Mouse (Mus musculus): ENCODE data around the gene Galr3. TPM values are rescaled to one million over a fixed set of nuclear protein-coding genes. Genes with fewer than 3 reads are reported as not detected.
"Not testable (repeated sequence)": the region's sequence is repeated elsewhere in the genome, so short reads cannot be mapped to it uniquely, and the experiment has no call there.

Gene Galr3
- total RNA-seq (2021), result under 1 TPM; 0.53 to 0.55 TPM

- intact Hi-C loops (cut with DNase I), result no loop called here
- no peak for DNase-seq (ENCODE audit: low spot score in 2 of 2)
Observed at GRCm38 (mm10) chr15:79041585-79041984, at the start of gene Galr3. Galr3 (plus strand) TSS chr15:79041885.

DNA sequence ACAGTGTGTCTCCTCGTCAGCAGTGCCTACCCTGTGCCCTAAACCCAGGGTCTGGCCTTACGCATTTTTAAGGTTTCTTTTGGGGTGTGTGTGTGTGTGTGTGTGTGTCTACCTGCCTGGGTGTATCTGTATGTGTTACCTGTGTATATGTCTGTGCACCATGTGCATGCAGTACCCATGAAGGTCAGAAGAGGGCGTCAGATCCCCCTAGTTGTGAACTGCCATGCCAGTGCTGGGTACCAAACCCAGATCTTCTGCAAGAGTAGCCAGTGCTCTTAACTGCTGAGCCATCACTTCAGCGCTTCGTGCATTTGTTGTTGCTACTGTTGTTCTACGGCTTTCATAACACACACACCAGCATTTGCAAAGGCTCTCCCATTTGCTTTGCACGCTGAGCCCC is 49.5 kb upstream of the Galr3 start:
- intact Hi-C loops (cut with DNase I), result no loop called here
- DNase-seq (ENCODE audit: low spot score in 2 of 2), result no peak

GRCm38 (mm10) chr15:78992925-78993324 is 48.8 kb upstream of the Galr3 start:
- intact Hi-C loops (cut with DNase I), result no loop called here
- no peak for DNase-seq (ENCODE audit: low spot score in 2 of 2)

DNA sequence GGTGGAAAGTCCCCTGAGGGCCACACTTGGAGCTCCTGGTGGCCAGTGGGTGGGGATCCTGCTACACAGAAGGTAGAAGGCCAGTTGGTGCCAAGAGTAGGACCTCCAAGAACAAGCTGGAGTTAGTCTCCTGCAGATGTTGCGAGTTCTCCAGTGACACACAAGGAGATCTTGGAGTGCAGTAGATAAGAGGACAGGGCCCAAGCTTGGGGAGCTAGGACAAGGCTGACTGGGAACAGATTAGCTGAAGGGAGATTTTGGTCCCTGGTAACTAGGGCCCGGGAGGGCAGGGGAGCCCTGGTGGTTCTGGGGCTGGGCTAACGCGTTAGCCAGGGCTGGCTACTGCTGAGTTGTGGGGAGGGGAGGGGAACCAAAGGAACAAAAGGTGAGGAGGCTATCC is 45.8 kb upstream of the Galr3 start:
- intact Hi-C loops (cut with DNase I), result no loop called here
- DNase-seq (ENCODE audit: low spot score in 2 of 2), result no peak

DNA sequence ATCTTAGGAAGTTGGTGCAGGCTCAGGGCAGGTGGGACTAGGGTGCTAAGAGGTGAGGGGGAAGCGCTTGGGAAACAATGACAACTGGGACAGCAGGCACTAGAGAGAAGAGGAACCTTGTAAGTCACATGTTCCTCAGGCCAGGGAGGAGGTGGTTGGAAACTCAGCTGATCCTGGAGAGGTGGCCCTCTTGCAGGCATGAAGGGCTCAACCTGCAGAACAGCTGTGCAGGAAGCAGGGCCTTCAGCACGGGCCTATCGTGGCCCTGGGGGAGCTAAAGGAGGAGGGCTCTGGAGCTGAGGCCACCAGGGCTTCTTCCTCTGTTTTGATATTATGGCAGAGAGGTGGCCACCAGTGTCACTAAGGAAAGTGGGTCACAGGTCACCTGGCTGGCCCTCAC is 45.0 kb upstream of the Galr3 start:
- intact Hi-C loops (cut with DNase I), result no loop called here

GRCm38 (mm10) chr15:78998348-78998747 is 43.3 kb upstream of the Galr3 start:
- intact Hi-C loops (cut with DNase I), result no loop called here
- no peak for DNase-seq (ENCODE audit: low spot score in 2 of 2)

More for the DNA sequence above, 45.0 kb upstream of the Galr3 start:
- DNase-seq (ENCODE audit: low spot score in 2 of 2), result no peak

GRCm38 (mm10) chr15:78999586-78999985 is 42.1 kb upstream of the Galr3 start:
- intact Hi-C loops (cut with DNase I), result no loop called here

GRCm38 (mm10) chr15:79000357-79000791 is 41.3 kb upstream of the Galr3 start:
- DNase-seq (ENCODE audit: low spot score in 2 of 2), result no peak
- intact Hi-C loops (cut with DNase I), result no loop called here

More at GRCm38 (mm10) chr15:78999586-78999985, 42.1 kb upstream of the Galr3 start:
- DNase-seq (ENCODE audit: low spot score in 2 of 2), result no peak

GRCm38 (mm10) chr15:79001559-79001958 is 40.1 kb upstream of the Galr3 start:
- DNase-seq (ENCODE audit: low spot score in 2 of 2), result no peak
- intact Hi-C loops (cut with DNase I), result no loop called here

GRCm38 (mm10) chr15:79002036-79002435 is 39.6 kb upstream of the Galr3 start:
- DNase-seq (ENCODE audit: low spot score in 2 of 2), result no peak
- intact Hi-C loops (cut with DNase I), result no loop called here

GRCm38 (mm10) chr15:79003079-79003478 is 38.6 kb upstream of the Galr3 start:
- intact Hi-C loops (cut with DNase I), result no loop called here
- no peak for DNase-seq (ENCODE audit: low spot score in 2 of 2)

- intact Hi-C loops (cut with DNase I), result no loop called here
Observed at GRCm38 (mm10) chr15:79005581-79005980, 36.1 kb upstream of the Galr3 start.

GRCm38 (mm10) chr15:79006638-79007037 is 35.0 kb upstream of the Galr3 start:
- intact Hi-C loops (cut with DNase I), result no loop called here
- peak in 1 of 2 experiments; percentile 40 for DNase-seq (ENCODE audit: low spot score in 2 of 2)

More at GRCm38 (mm10) chr15:79005581-79005980, 36.1 kb upstream of the Galr3 start:
- DNase-seq (ENCODE audit: low spot score in 2 of 2), result no peak

- intact Hi-C loops (cut with DNase I), result no loop called here
Observed at GRCm38 (mm10) chr15:79007059-79007458, 34.6 kb upstream of the Galr3 start.

DNA sequence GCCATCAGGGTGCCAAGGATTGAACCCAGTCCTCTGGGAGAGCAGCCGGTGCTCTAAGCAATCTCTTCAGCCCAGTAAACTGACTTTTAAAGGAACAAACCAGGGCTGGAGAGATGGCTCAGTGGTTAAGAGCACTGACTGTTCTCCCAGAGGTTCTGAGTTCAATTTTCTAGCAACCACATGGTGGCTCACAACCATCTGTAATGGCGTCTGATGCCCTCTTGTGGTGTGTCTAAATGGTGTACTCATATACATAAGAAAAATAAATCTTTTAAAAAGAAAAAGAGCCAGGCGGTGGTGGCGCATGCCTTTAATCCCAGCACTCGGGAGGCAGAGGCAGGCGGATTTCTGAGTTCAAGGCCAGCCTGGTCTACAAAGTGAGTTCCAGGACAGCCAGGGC is 33.8 kb upstream of the Galr3 start:
- DNase-seq (ENCODE audit: low spot score in 2 of 2); intact Hi-C loops (cut with DNase I): not testable (repeated sequence)

More at GRCm38 (mm10) chr15:79007059-79007458, 34.6 kb upstream of the Galr3 start:
- DNase-seq (ENCODE audit: low spot score in 2 of 2), result no peak

- intact Hi-C loops (cut with DNase I), result no loop called here
- no peak for DNase-seq (ENCODE audit: low spot score in 2 of 2)
Observed at GRCm38 (mm10) chr15:79009734-79010133, 32.0 kb upstream of the Galr3 start.

DNA sequence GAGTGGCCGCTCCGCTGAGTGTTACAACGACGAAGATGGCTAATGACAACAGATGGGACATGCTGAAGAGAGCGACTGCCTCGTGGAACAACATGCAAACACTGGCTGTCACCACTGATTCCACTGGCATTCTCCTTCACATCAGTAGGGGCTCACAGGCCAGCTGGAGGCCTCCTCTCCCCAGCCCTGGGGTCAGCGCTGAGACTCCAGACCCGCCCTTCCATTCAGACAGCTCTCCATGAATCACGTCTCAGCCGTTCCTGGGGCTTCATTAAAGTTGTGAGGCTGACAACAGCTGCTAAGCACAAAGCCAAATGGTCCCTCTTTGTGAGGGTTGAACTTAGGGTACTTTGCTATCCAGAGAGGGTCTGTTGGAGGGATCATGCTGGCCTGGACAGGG is 30.1 kb upstream of the Galr3 start:
- DNase-seq (ENCODE audit: low spot score in 2 of 2), result no peak
- intact Hi-C loops (cut with DNase I), result no loop called here

- intact Hi-C loops (cut with DNase I), result no loop called here
- DNase-seq (ENCODE audit: low spot score in 2 of 2), result no peak
Observed at GRCm38 (mm10) chr15:79013382-79013781, 28.3 kb upstream of the Galr3 start.

- no peak for DNase-seq (ENCODE audit: low spot score in 2 of 2)
Observed at GRCm38 (mm10) chr15:79018191-79018590, 23.5 kb upstream of the Galr3 start.

DNA sequence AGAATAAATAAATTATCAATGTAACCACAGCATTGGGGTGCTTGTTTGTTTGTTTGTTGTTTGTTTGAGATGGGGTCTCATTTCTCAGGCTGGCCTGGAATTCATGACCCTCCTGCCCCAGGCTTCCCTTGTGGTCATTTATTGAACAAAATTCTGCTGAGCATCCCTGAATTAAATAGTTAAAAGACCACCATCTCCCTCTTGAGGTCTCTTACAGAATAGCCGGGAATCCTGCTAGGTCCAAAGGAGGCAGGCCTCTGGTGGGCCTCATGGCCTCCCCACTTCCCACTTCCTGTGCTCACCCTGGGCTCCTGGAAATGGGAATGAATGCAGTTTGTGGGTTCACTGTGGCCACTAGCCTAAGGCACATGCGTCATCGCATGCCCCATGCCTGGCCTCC is 22.8 kb upstream of the Galr3 start:
- intact Hi-C loops (cut with DNase I), result no loop called here
- no peak for DNase-seq (ENCODE audit: low spot score in 2 of 2)

More at GRCm38 (mm10) chr15:79018191-79018590, 23.5 kb upstream of the Galr3 start:
- intact Hi-C loops (cut with DNase I), result no loop called here

DNA sequence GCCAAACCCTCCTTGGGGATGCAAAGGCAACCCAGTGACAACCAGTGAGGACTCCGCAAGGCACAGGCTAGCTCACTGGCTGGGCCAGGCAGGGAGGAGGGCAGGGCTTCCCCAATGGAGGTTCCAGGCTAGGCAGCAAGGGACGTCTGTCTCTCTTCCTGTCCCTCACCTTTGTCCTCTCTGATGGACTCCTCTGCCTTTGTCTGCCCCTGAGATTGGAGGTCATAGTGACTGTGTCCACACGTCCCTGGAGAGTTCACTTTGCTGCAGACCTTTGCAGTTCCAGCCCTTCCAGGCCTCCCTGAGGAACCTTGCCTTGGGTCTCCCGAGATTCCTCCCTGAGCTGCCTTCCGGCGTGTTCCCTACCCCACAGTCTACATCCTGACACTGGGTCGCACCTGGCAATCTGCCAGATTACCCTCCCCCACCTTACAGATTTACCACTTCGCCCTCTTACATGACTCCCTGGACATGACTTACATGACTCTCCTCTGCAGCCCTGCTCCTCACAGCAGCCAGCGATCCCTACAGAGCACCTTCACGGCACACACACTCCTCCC is 18.9 kb upstream of the Galr3 start:
- DNase-seq (ENCODE audit: low spot score in 2 of 2), result no peak
- intact Hi-C loops (cut with DNase I), result no loop called here

DNA sequence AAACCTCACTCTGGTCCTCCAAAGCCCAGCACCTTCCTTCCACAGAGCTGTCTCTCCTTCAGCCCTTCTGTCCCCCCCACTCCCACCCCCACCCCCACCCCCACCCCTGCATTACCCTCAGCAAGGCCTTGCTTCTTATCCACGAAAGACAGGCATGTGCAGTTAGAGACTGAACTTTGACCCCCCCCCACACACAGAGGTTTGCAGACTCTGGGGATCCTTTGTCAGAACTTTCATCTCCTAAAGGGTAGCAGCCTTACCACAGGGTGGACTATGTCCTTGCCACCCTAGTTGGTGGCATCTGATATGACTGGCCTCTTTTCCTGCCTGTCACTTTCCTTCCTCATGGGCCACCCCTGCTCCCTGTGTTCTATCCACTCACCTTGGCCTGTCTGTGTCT is 18.3 kb upstream of the Galr3 start:
- DNase-seq (ENCODE audit: low spot score in 2 of 2), result no peak
- intact Hi-C loops (cut with DNase I), result no loop called here
